Mouse (Mus musculus): ENCODE measurements around the gene Nxnl2. TPM values are rescaled to one million over a fixed set of nuclear protein-coding genes. Genes with fewer than 3 reads are reported as not detected.
"Not testable (repeated sequence)": the region's sequence is repeated elsewhere in the genome, so short reads cannot be mapped to it uniquely, and the experiment has no call there.

The Nxnl2 gene
- polyA plus RNA-seq, 1 experiment from 2014 or later, result 1.2 TPM

- Histone ChIP-seq H3K4me2 (no peak overlapping the region), H3K9me3 (replicated peaks; ENCODE audit: control insufficient read depth, low read length) (no peaks in the 10 kb centered on the region), H3K4me1 (ENCODE audit: control insufficient read depth, insufficient read depth, low read length) (no peaks in the 10 kb centered on the region), H3K36me3 (ENCODE audit: control insufficient read depth, insufficient read depth, low read length) (no peaks in the 10 kb centered on the region), H3K4me3 (ENCODE audit: low read depth, low read length) (no peak overlapping the region), H3K9ac (ENCODE audit: low read depth, low read length) (no peak overlapping the region), H3K27me3 (ENCODE audit: control insufficient read depth, insufficient read depth, low read length) (no peaks in the 10 kb centered on the region), H3K27ac (ENCODE audit: low read depth, low read length) (no peak overlapping the region)
- no peak for ATAC-seq (replicated peaks; ENCODE audit: insufficient number of reproducible peaks, low FRiP score, low TSS enrichment)
- WGBS (ENCODE audit: insufficient replicate concordance), result 45% methylated on average over 3 of the region's 3 CpGs
Observed at GRCm38 (mm10) chr13:51190336-51190735, 19.5 kb downstream of the Nxnl2 start.

- Histone ChIP-seq H3K9ac (ENCODE audit: low read depth, low read length) (no peak overlapping the region), H3K27ac (ENCODE audit: low read depth, low read length) (no peak overlapping the region), H3K36me3 (ENCODE audit: control insufficient read depth, insufficient read depth, low read length) (no peaks in the 10 kb centered on the region), H3K4me2 (no peak overlapping the region), H3K9me3 (replicated peaks; ENCODE audit: control insufficient read depth, low read length) (no peaks in the 10 kb centered on the region), H3K27me3 (ENCODE audit: control insufficient read depth, insufficient read depth, low read length) (no peaks in the 10 kb centered on the region), H3K4me3 (ENCODE audit: low read depth, low read length) (no peak overlapping the region), H3K4me1 (ENCODE audit: control insufficient read depth, insufficient read depth, low read length) (no peaks in the 10 kb centered on the region)
- 73% methylated on average over 6 of the region's 6 CpGs for WGBS (ENCODE audit: insufficient replicate concordance)
- no peak for ATAC-seq (replicated peaks; ENCODE audit: insufficient number of reproducible peaks, low FRiP score, low TSS enrichment)
Observed at GRCm38 (mm10) chr13:51191416-51192140, 20.8 kb downstream of the Nxnl2 start.

GRCm38 (mm10) chr13:51193893-51194292 is 23.1 kb downstream of the Nxnl2 start:
- no peak overlapping the region for H3K27ac ChIP-seq (ENCODE audit: low read depth, low read length)
- ATAC-seq (replicated peaks; ENCODE audit: insufficient number of reproducible peaks, low FRiP score, low TSS enrichment), result no peak
- H3K9me3 ChIP-seq (replicated peaks; ENCODE audit: control insufficient read depth, low read length), result no peaks in the 10 kb centered on the region
- H3K9ac ChIP-seq (ENCODE audit: low read depth, low read length), result no peak overlapping the region
- H3K4me1 ChIP-seq (ENCODE audit: control insufficient read depth, insufficient read depth, low read length), result no peaks in the 10 kb centered on the region; the same call in 1 of the 2 replicates
- H3K27me3 ChIP-seq (ENCODE audit: control insufficient read depth, insufficient read depth, low read length), result no peaks in the 10 kb centered on the region
- no peak overlapping the region for H3K4me2 ChIP-seq
- no peak overlapping the region for H3K4me3 ChIP-seq (ENCODE audit: low read depth, low read length)
- H3K36me3 ChIP-seq (ENCODE audit: control insufficient read depth, insufficient read depth, low read length), result no peaks in the 10 kb centered on the region
- 84% methylated on average over 15 of the region's 15 CpGs for WGBS (ENCODE audit: insufficient replicate concordance)

- H3K27me3 ChIP-seq (ENCODE audit: control insufficient read depth, insufficient read depth, low read length), result no peaks in the 10 kb centered on the region
- no peaks in the 10 kb centered on the region; the same call in 1 of the 2 replicates for H3K4me1 ChIP-seq (ENCODE audit: control insufficient read depth, insufficient read depth, low read length)
- no peak overlapping the region for H3K27ac ChIP-seq (ENCODE audit: low read depth, low read length)
- no peak overlapping the region for H3K4me3 ChIP-seq (ENCODE audit: low read depth, low read length)
- 0 out of 2 replicates have a peak, but pooled peaks cover 3% of the 10 kb centered on the region for H3K9me3 ChIP-seq (replicated peaks; ENCODE audit: control insufficient read depth, low read length)
- no peak overlapping the region for H3K9ac ChIP-seq (ENCODE audit: low read depth, low read length)
- no peaks in the 10 kb centered on the region for H3K36me3 ChIP-seq (ENCODE audit: control insufficient read depth, insufficient read depth, low read length)
- no peak overlapping the region for H3K4me2 ChIP-seq
- 89% methylated on average over 3 of the region's 3 CpGs for WGBS (ENCODE audit: insufficient replicate concordance)
- no peak for ATAC-seq (replicated peaks; ENCODE audit: insufficient number of reproducible peaks, low FRiP score, low TSS enrichment)
Observed at GRCm38 (mm10) chr13:51197699-51198098, 26.9 kb downstream of the Nxnl2 start.

- Histone ChIP-seq H3K27ac (ENCODE audit: low read depth, low read length) (no peak overlapping the region), H3K4me1 (ENCODE audit: control insufficient read depth, insufficient read depth, low read length) (no peaks in the 10 kb centered on the region; the same call in 1 of the 2 replicates), H3K4me2 (no peak overlapping the region), H3K9me3 (replicated peaks; ENCODE audit: control insufficient read depth, low read length) (0 out of 2 replicates have a peak, but pooled peaks cover 3% of the 10 kb centered on the region), H3K27me3 (ENCODE audit: control insufficient read depth, insufficient read depth, low read length) (no peaks in the 10 kb centered on the region), H3K36me3 (ENCODE audit: control insufficient read depth, insufficient read depth, low read length) (no peaks in the 10 kb centered on the region), H3K9ac (ENCODE audit: low read depth, low read length) (no peak overlapping the region), H3K4me3 (ENCODE audit: low read depth, low read length) (no peak overlapping the region)
- ATAC-seq (replicated peaks; ENCODE audit: insufficient number of reproducible peaks, low FRiP score, low TSS enrichment), result no peak
- WGBS (ENCODE audit: insufficient replicate concordance), result 57% methylated on average over 5 of the region's 5 CpGs
Observed at GRCm38 (mm10) chr13:51198186-51198585, 27.4 kb downstream of the Nxnl2 start.

- not testable (repeated sequence) for H3K4me1 ChIP-seq (ENCODE audit: control insufficient read depth, insufficient read depth, low read length); H3K9me3 ChIP-seq (replicated peaks; ENCODE audit: control insufficient read depth, low read length); H3K9ac ChIP-seq (ENCODE audit: low read depth, low read length); H3K36me3 ChIP-seq (ENCODE audit: control insufficient read depth, insufficient read depth, low read length); H3K27me3 ChIP-seq (ENCODE audit: control insufficient read depth, insufficient read depth, low read length); H3K27ac ChIP-seq (ENCODE audit: low read depth, low read length)
- WGBS (ENCODE audit: insufficient replicate concordance), result 43% methylated on average over 28 of the region's 36 CpGs
- Histone ChIP-seq H3K4me2 (peak overlapping the region; percentile 62), H3K4me3 (ENCODE audit: low read depth, low read length) (peak overlapping the region; percentile 39)
- ATAC-seq (replicated peaks; ENCODE audit: insufficient number of reproducible peaks, low FRiP score, low TSS enrichment), result peak; percentile 52; the same call in 1 of the 2 replicates
Observed at GRCm38 (mm10) chr13:51201985-51202843, 31.4 kb downstream of the Nxnl2 start.

- H3K27me3 ChIP-seq (ENCODE audit: control insufficient read depth, insufficient read depth, low read length); H3K4me1 ChIP-seq (ENCODE audit: control insufficient read depth, insufficient read depth, low read length); H3K9me3 ChIP-seq (replicated peaks; ENCODE audit: control insufficient read depth, low read length); H3K36me3 ChIP-seq (ENCODE audit: control insufficient read depth, insufficient read depth, low read length); H3K27ac ChIP-seq (ENCODE audit: low read depth, low read length): not testable (repeated sequence)
- WGBS (ENCODE audit: insufficient replicate concordance), result 4% methylated on average over 28 of the region's 28 CpGs
- H3K4me3 ChIP-seq (ENCODE audit: low read depth, low read length), result peak overlapping the region; percentile 39
- 0 out of 2 replicates have a peak overlapping the region, but pooled peaks have one; percentile 54 for H3K9ac ChIP-seq (ENCODE audit: low read depth, low read length)
- 0 out of 2 replicates have a peak, but pooled peaks have one; percentile 35 for ATAC-seq (replicated peaks; ENCODE audit: insufficient number of reproducible peaks, low FRiP score, low TSS enrichment)
- peak overlapping the region; percentile 62 for H3K4me2 ChIP-seq
Observed at GRCm38 (mm10) chr13:51202844-51203173, 32.0 kb downstream of the Nxnl2 start.

- no peaks in the 10 kb centered on the region for H3K36me3 ChIP-seq (ENCODE audit: control insufficient read depth, insufficient read depth, low read length)
- 0 out of 2 replicates have a peak, but pooled peaks cover 3% of the 10 kb centered on the region for H3K9me3 ChIP-seq (replicated peaks; ENCODE audit: control insufficient read depth, low read length)
- H3K27ac ChIP-seq (ENCODE audit: low read depth, low read length), result no peak overlapping the region
- 0 out of 2 replicates have a peak, but pooled peaks cover 3% of the 10 kb centered on the region for H3K4me1 ChIP-seq (ENCODE audit: control insufficient read depth, insufficient read depth, low read length)
- 83% methylated on average over 8 of the region's 8 CpGs for WGBS (ENCODE audit: insufficient replicate concordance)
- ATAC-seq (replicated peaks; ENCODE audit: insufficient number of reproducible peaks, low FRiP score, low TSS enrichment), result no peak
- H3K4me2 ChIP-seq, result no peak overlapping the region
- H3K27me3 ChIP-seq (ENCODE audit: control insufficient read depth, insufficient read depth, low read length), result no peaks in the 10 kb centered on the region
- no peak overlapping the region for H3K9ac ChIP-seq (ENCODE audit: low read depth, low read length)
- no peak overlapping the region for H3K4me3 ChIP-seq (ENCODE audit: low read depth, low read length)
Observed at GRCm38 (mm10) chr13:51203467-51203866, 32.6 kb downstream of the Nxnl2 start.
